Mouse (Mus musculus): ENCODE measurements at regions not wholly inside any gene's neighbourhood (a gene's known extent, or its start where the extent isn't known, plus 50 kb on each side); places are given as distances from the start of the nearest gene placed in this dataset.

DNA sequence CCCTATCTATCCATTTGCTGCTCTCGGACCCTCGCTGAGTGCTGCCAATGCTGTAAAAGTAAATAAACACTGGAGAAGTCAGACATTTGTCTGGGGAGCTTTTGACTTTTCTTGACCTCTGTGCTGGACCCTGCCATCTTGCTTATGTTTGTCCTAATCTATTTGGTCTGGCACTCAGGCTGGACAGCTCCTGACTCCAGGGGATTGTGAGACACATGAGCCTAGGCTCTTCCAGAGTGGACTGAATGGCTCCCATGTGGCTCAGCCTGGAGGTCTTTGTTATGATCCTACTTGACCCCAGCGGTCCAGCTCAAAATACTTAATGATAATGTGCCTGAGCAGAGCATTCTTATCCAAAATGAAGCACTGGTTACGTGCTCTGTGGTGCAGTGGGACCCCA is 426.8 kb downstream of the Tns3 start:
- no peaks in the 10 kb centered on the region for H3K36me3 ChIP-seq (ENCODE audit: insufficient read depth, low read length)
- TF ChIP-seq CTCF (conservative IDR thresholded peaks at IDR 0.05; ENCODE audit: low read length): no peak
- TF ChIP-seq POU5F1 (IDR thresholded peaks at IDR 0.05; ENCODE audit: borderline replicate concordance, low read length): no peak
- no peak for TF ChIP-seq NANOG (IDR thresholded peaks at IDR 0.05; ENCODE audit: borderline replicate concordance, low read length)
- no peaks in the 10 kb centered on the region; the same call in 1 of the 2 replicates for H3K9me3 ChIP-seq (ENCODE audit: low read length)
- peaks cover 11% of the 10 kb centered on the region for H3K4me1 ChIP-seq (replicated peaks; ENCODE audit: low read depth, low read length)
- H3K27me3 ChIP-seq (ENCODE audit: insufficient read depth, low read length): no peaks in the 10 kb centered on the region
- no peak overlapping the region for H3K4me3 ChIP-seq (replicated peaks; ENCODE audit: low read length)

DNA sequence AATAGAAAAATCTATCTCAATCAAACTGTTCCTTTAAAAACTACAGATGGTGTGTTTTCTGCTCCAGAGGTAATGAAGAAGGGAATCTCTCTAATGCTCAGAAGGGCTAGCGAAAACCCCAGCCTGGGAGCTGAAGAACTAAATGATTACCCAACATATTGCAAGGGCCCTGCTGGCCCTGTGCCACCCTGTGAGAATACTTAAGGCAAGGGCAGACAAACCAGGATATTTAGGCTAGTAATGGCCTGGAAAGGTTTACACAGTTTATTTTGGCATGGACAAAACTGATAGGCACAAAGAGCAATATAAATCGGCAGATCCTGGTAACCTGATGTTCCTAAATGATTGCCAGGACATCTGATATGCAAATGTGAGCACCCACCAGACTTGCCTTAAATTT is 428.3 kb downstream of the Tns3 start:
- Histone ChIP-seq H3K9me3 (ENCODE audit: low read length) (no peaks in the 10 kb centered on the region; the same call in 1 of the 2 replicates), H3K27me3 (ENCODE audit: insufficient read depth, low read length) (no peaks in the 10 kb centered on the region), H3K36me3 (ENCODE audit: insufficient read depth, low read length) (no peaks in the 10 kb centered on the region), H3K4me1 (replicated peaks; ENCODE audit: low read depth, low read length) (peaks cover 11% of the 10 kb centered on the region), H3K4me3 (replicated peaks; ENCODE audit: low read length) (no peak overlapping the region)
- TF ChIP-seq NANOG (IDR thresholded peaks at IDR 0.05; ENCODE audit: borderline replicate concordance, low read length) (no peak), CTCF (conservative IDR thresholded peaks at IDR 0.05; ENCODE audit: low read length) (no peak), POU5F1 (IDR thresholded peaks at IDR 0.05; ENCODE audit: borderline replicate concordance, low read length) (no peak)

DNA sequence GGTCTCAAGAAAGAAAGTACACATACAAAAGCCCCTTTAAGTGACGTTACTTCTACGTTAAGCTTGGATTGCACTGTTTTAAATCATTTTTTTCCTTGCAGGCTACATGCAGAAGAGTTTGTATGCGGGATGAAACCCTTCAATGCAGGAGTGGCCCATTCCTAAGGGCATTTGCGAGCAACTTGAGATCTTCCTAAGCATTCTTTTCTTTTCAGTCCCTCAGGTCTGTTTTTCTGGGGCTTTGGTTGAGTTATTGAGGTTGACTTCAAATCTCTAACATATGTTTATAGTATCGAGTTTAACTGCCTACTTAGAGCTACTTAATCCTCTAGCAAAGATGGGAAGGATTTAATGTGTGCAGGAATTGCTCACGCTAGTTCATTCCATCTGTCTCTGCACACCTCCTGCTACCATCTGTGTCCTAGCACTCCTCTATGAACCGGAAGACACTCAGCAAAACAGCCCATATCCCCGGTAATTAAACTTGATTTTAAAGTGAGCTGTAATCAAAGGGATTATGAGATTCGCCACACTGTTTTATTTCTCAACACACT is 431.6 kb downstream of the Tns3 start:
- Histone ChIP-seq H3K9me3 (ENCODE audit: low read length) (no peaks in the 10 kb centered on the region), H3K4me3 (replicated peaks; ENCODE audit: low read length) (no peak overlapping the region), H3K27me3 (ENCODE audit: insufficient read depth, low read length) (no peaks in the 10 kb centered on the region), H3K36me3 (ENCODE audit: insufficient read depth, low read length) (no peaks in the 10 kb centered on the region), H3K4me1 (replicated peaks; ENCODE audit: low read depth, low read length) (peaks cover 11% of the 10 kb centered on the region)
- TF ChIP-seq CTCF (conservative IDR thresholded peaks at IDR 0.05; ENCODE audit: low read length) (no peak), POU5F1 (IDR thresholded peaks at IDR 0.05; ENCODE audit: borderline replicate concordance, low read length) (no peak), NANOG (IDR thresholded peaks at IDR 0.05; ENCODE audit: borderline replicate concordance, low read length) (no peak)

DNA sequence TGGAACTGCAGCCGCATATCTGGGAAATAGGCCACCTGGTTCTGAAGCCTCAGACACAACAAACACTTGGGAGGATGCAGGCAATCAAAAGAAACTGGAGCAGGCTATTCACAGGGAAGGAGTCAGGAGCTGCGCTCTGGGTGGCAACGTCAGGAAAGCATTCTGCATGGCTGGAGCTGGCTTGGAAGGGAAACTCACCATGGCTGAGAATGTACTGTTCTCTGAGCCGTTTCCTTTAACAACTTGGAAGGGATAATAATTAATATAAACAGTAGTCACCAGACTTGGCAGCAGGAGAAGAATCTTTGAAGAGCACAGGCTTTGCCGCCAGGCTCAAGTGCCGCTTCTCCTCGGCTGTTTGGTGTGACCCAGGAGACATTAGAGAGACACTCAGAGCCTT is 434.5 kb downstream of the Tns3 start:
- no peaks in the 10 kb centered on the region for H3K36me3 ChIP-seq (ENCODE audit: insufficient read depth, low read length)
- H3K27me3 ChIP-seq (ENCODE audit: insufficient read depth, low read length): no peaks in the 10 kb centered on the region
- no peaks in the 10 kb centered on the region for H3K9me3 ChIP-seq (ENCODE audit: low read length)
- no peak overlapping the region for H3K4me3 ChIP-seq (replicated peaks; ENCODE audit: low read length)
- TF ChIP-seq NANOG (IDR thresholded peaks at IDR 0.05; ENCODE audit: borderline replicate concordance, low read length) (no peak), POU5F1 (IDR thresholded peaks at IDR 0.05; ENCODE audit: borderline replicate concordance, low read length) (no peak), CTCF (conservative IDR thresholded peaks at IDR 0.05; ENCODE audit: low read length) (no peak)
- H3K4me1 ChIP-seq (replicated peaks; ENCODE audit: low read depth, low read length): peaks cover 8% of the 10 kb centered on the region

DNA sequence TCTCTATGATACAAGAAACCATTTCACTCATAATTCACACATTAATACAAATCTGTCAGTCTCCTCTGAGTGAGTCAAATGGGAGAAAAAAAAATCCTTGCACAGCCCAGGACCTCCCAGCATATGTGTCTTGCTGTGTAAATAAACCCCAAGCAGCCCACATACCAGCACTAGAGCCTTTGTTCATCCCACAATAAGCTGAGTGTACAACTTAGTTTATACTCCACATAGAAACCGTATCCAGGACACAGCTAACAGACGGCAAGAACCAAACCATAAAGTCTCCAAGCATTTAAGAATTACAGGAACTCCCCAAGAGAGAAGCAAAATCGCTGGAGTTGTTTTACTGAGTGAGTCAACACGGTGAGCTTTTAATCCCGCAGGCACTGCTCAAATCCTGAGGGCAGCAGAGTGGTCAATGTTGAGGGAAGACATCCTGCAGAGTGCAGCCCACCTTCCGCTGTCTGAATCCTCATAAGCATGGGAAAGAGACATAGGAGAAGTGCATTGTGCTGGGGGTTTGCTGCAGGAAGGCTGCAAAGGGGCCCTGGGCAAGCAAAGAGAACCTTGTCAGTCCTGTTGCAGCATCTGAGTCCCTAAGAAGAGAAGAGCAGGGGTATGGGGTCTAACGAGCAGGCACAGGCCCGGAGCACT is 436.4 kb downstream of the Tns3 start:
- Histone ChIP-seq H3K36me3 (ENCODE audit: insufficient read depth, low read length) (no peaks in the 10 kb centered on the region), H3K27me3 (ENCODE audit: insufficient read depth, low read length) (no peaks in the 10 kb centered on the region), H3K9me3 (ENCODE audit: low read length) (peaks cover under 1% of the 10 kb centered on the region; the same call in 1 of the 2 replicates), H3K4me1 (replicated peaks; ENCODE audit: low read depth, low read length) (no peaks in the 10 kb centered on the region), H3K4me3 (replicated peaks; ENCODE audit: low read length) (no peak overlapping the region)
- no peak for TF ChIP-seq CTCF (conservative IDR thresholded peaks at IDR 0.05; ENCODE audit: low read length)
- no peak for TF ChIP-seq POU5F1 (IDR thresholded peaks at IDR 0.05; ENCODE audit: borderline replicate concordance, low read length)
- no peak for TF ChIP-seq NANOG (IDR thresholded peaks at IDR 0.05; ENCODE audit: borderline replicate concordance, low read length)

DNA sequence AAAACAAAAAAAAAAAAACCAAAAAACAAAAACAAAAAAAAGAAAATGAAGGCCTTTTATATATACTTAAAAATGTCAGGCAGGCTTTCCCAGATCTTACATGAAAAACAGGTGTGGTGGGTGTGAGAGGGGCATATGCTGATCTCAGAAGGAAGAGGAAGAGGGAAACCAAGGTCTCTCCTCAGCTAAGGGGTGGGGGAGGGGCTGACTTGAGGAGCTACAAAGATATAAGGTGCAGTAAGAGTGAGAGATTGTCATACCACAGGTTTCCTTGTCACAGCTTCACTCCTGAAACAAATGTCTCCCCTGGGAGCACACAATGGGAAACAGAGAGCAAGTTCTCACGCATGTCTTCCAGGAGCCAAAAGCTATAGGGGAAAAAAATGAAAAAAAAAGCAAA is 440.0 kb downstream of the Tns3 start:
- no peak for TF ChIP-seq NANOG (IDR thresholded peaks at IDR 0.05; ENCODE audit: borderline replicate concordance, low read length)
- no peak for TF ChIP-seq CTCF (conservative IDR thresholded peaks at IDR 0.05; ENCODE audit: low read length)
- no peak for TF ChIP-seq POU5F1 (IDR thresholded peaks at IDR 0.05; ENCODE audit: borderline replicate concordance, low read length)
- Histone ChIP-seq H3K27me3 (ENCODE audit: insufficient read depth, low read length) (no peaks in the 10 kb centered on the region), H3K4me1 (replicated peaks; ENCODE audit: low read depth, low read length) (no peaks in the 10 kb centered on the region), H3K9me3 (ENCODE audit: low read length) (peaks cover 18% of the 10 kb centered on the region), H3K4me3 (replicated peaks; ENCODE audit: low read length) (no peak overlapping the region), H3K36me3 (ENCODE audit: insufficient read depth, low read length) (no peaks in the 10 kb centered on the region)

DNA sequence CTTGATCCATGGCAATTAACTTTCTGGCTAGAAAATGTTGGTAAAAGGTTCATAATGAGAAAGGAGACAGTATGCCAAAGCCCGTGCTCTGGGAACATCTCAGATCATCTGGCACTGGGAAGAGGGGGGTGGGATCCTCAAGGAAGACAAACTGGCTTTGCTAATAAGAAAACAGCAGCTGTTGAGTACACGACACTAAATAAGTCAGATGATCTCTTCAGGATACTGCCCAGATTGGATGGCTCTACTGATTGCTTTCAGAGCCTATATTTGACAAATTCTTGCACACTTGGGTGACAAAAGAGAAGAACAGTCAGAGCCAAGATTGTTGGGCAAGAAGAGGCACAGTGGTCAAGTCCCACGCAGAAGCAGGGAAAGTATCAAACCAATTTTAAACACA is 443.7 kb downstream of the Tns3 start:
- Histone ChIP-seq H3K27me3 (ENCODE audit: insufficient read depth, low read length) (no peaks in the 10 kb centered on the region), H3K4me1 (replicated peaks; ENCODE audit: low read depth, low read length) (no peaks in the 10 kb centered on the region), H3K4me3 (replicated peaks; ENCODE audit: low read length) (no peak overlapping the region), H3K36me3 (ENCODE audit: insufficient read depth, low read length) (no peaks in the 10 kb centered on the region), H3K9me3 (ENCODE audit: low read length) (peaks cover 18% of the 10 kb centered on the region)
- TF ChIP-seq CTCF (conservative IDR thresholded peaks at IDR 0.05; ENCODE audit: low read length) (no peak), NANOG (IDR thresholded peaks at IDR 0.05; ENCODE audit: borderline replicate concordance, low read length) (no peak)

DNA sequence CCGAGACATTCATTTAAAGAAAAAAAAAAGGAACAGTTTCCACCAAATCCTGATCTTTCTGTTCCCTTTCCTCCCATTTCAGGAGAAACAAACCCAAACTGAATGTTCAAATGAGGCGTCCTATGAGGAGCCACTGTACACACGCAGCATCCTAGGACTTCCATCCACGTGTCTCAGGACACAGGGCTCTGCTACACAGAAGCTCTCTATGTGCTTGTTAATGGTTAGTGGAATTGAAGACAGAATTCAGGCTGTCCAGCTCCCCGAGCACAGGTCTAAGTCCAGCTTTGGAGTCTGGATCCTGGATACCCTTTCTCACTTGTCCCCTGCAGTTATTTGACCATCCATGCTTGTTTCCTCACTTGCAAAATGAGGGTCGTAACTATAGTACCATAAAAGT is 444.4 kb downstream of the Tns3 start:
- Histone ChIP-seq H3K36me3 (ENCODE audit: insufficient read depth, low read length) (no peaks in the 10 kb centered on the region), H3K4me3 (replicated peaks; ENCODE audit: low read length) (no peak overlapping the region), H3K4me1 (replicated peaks; ENCODE audit: low read depth, low read length) (no peaks in the 10 kb centered on the region), H3K27me3 (ENCODE audit: insufficient read depth, low read length) (no peaks in the 10 kb centered on the region), H3K9me3 (ENCODE audit: low read length) (peaks cover 18% of the 10 kb centered on the region)
- TF ChIP-seq NANOG (IDR thresholded peaks at IDR 0.05; ENCODE audit: borderline replicate concordance, low read length) (no peak), POU5F1 (IDR thresholded peaks at IDR 0.05; ENCODE audit: borderline replicate concordance, low read length) (no peak), CTCF (conservative IDR thresholded peaks at IDR 0.05; ENCODE audit: low read length) (no peak)

DNA sequence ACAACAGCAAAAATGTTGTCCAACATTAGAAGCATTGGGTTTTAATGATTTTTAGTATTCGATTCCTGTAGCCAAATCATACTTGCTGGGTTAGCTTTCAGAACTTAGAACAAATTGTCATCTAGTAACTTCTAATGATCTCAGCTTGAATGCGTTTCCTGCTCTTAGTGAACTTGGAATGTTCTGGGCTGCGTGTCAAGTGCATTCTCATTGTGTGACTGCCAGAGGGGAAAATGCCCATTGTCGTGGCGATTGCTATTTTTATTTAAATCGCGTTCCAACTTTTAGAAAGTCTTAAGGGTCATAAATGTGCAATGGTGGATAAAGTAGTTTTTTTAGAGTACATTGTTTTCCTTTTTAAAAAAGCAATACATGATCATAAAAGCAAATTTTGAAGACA is 448.7 kb downstream of the Tns3 start:
- H3K4me3 ChIP-seq (replicated peaks; ENCODE audit: low read length): no peak overlapping the region
- H3K27me3 ChIP-seq (ENCODE audit: insufficient read depth, low read length): no peaks in the 10 kb centered on the region
- TF ChIP-seq POU5F1 (IDR thresholded peaks at IDR 0.05; ENCODE audit: borderline replicate concordance, low read length) (no peak), CTCF (conservative IDR thresholded peaks at IDR 0.05; ENCODE audit: low read length) (no peak), NANOG (IDR thresholded peaks at IDR 0.05; ENCODE audit: borderline replicate concordance, low read length) (no peak)
- peaks cover 7% of the 10 kb centered on the region for H3K9me3 ChIP-seq (ENCODE audit: low read length)
- H3K4me1 ChIP-seq (replicated peaks; ENCODE audit: low read depth, low read length): no peaks in the 10 kb centered on the region
- H3K36me3 ChIP-seq (ENCODE audit: insufficient read depth, low read length): no peaks in the 10 kb centered on the region

All from E14TG2a.4 (cell line).